Mouse (Mus musculus) forebrain, embryonic 16.5 days (tissue): ENCODE data around the gene Wdr82. TPM values are rescaled to one million over a fixed set of nuclear protein-coding genes. Genes with fewer than 3 reads are reported as not detected.

Experiments used
- ATAC-seq: fragments of 200-750 bp; cut with Nextera tagmentation; 2 replicates; pipeline ENCODE4 v1.8.0; 2017; ENCODE audit warnings: mild to moderate bottlenecking, moderate library complexity
- H3K27ac ChIP-seq: fragments of 300-500 bp; sonication (generic); 2 replicates; pipeline ENCODE4 v1.5.1; 2014; ENCODE audit warnings: low read length, control low read depth
- H3K27me3 ChIP-seq: fragments of 300-500 bp; sonication (generic); replicated peaks from 2 replicates; pipeline ENCODE4 v1.6.1; 2014; ENCODE audit warnings: low read length; ENCODE audit not compliant: control insufficient read depth, insufficient read depth
- H3K36me3 ChIP-seq: fragments of 300-500 bp; sonication (generic); 2 replicates; pipeline ENCODE4 v1.6.1; 2014; ENCODE audit not compliant: control insufficient read depth, insufficient read depth
- H3K4me1 ChIP-seq: fragments of 300-500 bp; sonication (generic); replicated peaks from 2 replicates; pipeline ENCODE4 v1.6.1; 2014; ENCODE audit warnings: low read length; ENCODE audit not compliant: control insufficient read depth, insufficient read depth
- H3K4me2 ChIP-seq: fragments of 300-500 bp; sonication (generic); 2 replicates; pipeline ENCODE4 v1.6.1; 2014; ENCODE audit warnings: mild to moderate bottlenecking, low read length, control low read depth
- H3K4me3 ChIP-seq: fragments of 300-500 bp; sonication (generic); replicated peaks from 2 replicates; pipeline ENCODE4 v1.5.1; 2014; ENCODE audit warnings: mild to moderate bottlenecking, low read length, control low read depth
- H3K9ac ChIP-seq: fragments of 300-500 bp; sonication (generic); replicated peaks from 2 replicates; pipeline ENCODE4 v1.6.1; 2014; ENCODE audit warnings: low read depth, low read length, control low read depth
- H3K9me3 ChIP-seq: fragments of 300-500 bp; sonication (generic); 2 replicates; pipeline ENCODE4 v1.6.1; 2016; ENCODE audit warnings: low read length; ENCODE audit not compliant: control insufficient read depth
- WGBS: fragments of 180-500 bp; shearing (Covaris S2); extraction: QIAGEN DNeasy Blood & Tissue Kit; methylation state at CpG from one replicate; pipeline ENCODE4 v1.1.7; 2014; 5-methylcytosine and 5-hydroxymethylcytosine counted together
- polyA plus RNA-seq: library from polyadenylated mRNA; unstranded; fragments of >200 nt; fragmentation: Nextera tagmentation; extraction: Ambion mirVana; gene quantifications from 2 replicates; pipeline ENCODE4 v1.2.1, GENCODE M21; 2015

Wdr82 gene
- polyA plus RNA-seq, 1 experiment from 2014 or later: 41.6 TPM

DNA sequence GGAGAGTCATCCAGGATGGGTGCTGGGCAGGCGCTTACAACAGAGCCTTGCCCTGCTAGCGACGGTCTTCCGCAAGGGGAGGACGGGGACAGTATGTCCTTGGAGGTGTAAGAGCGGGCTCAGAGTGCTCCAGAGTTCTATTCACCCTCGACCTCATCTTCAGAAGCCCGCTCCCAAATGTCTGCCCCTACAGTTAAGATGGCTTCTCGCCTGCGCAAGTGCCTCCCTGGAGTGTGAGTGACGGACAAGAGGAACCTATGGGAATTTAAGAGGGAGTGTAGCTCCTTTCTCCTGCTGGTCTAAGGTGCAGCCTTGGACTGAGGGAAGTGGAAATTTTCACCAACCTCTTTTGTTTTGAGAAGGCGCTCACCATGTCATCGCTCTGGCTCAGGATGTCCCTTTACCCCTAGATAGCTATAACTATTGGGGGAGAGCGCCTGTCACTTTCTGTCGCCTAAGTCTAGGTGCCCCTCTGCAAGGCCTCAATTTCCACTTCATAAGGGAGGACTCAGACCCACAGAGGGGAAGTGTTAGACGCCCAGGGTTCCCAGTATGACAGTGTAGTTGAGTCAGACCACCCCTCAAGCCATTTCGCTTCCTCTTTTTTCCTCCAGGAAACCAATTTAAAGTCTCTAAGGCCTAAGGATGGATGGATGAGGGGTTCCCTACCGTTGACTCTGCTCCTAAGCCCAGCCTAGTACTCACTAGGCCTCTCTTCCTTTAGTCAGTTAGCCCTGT, 29.0 kb downstream of the Wdr82 start, which contains the start of gene Ppm1m:
Gene Ppm1m (minus strand): TSS at position 212 of the 738 bp plus-strand sequence.
- H3K4me2 ChIP-seq: peak within 1 kb of the TSS; percentile 80
- no peak within 1 kb of the TSS for H3K27ac ChIP-seq
- 44% methylated on average over 18 of the region's 18 CpGs for WGBS
- peak within 1 kb of the TSS; percentile 68 for H3K9ac ChIP-seq
- no peaks in the 10 kb centered on the region for H3K36me3 ChIP-seq
- peak within 1 kb of the TSS; percentile 56 for H3K4me3 ChIP-seq
- H3K27me3 ChIP-seq: no peaks in the 10 kb centered on the region
- H3K4me1 ChIP-seq: peaks cover 23% of the 10 kb centered on the region
- no peak for ATAC-seq
- no peaks in the 10 kb centered on the region for H3K9me3 ChIP-seq

GRCm38 (mm10) chr9:106201895-106202294, 31.2 kb downstream of the Wdr82 start:
- Histone ChIP-seq H3K27ac (no peak overlapping the region), H3K4me2 (peak overlapping the region; percentile 81), H3K9ac (no peak overlapping the region), H3K27me3 (no peaks in the 10 kb centered on the region), H3K4me1 (peaks cover 28% of the 10 kb centered on the region), H3K36me3 (no peaks in the 10 kb centered on the region), H3K4me3 (no peak overlapping the region; the same call in 1 of the 2 replicates), H3K9me3 (no peaks in the 10 kb centered on the region)
- 85% methylated on average over 3 of the region's 3 CpGs for WGBS
- ATAC-seq: no peak

GRCm38 (mm10) chr9:106202819-106203636, 32.3 kb downstream of the Wdr82 start, which contains the start of gene Twf2:
Twf2 (plus strand) TSS chr9:106203108.
- H3K9ac ChIP-seq: peak within 1 kb of the TSS; percentile 94
- peaks cover 28% of the 10 kb centered on the region for H3K4me1 ChIP-seq
- WGBS: 1% methylated on average over 60 of the region's 61 CpGs

GRCm38 (mm10) chr9:106203990-106204851, 33.5 kb downstream of the Wdr82 start:
- Histone ChIP-seq H3K4me3 (peak overlapping the region; percentile 84), H3K36me3 (no peaks in the 10 kb centered on the region), H3K27ac (no peak overlapping the region), H3K4me2 (peak overlapping the region; percentile 81), H3K27me3 (no peaks in the 10 kb centered on the region), H3K4me1 (peaks cover 23% of the 10 kb centered on the region), H3K9ac (peak overlapping the region; percentile 94), H3K9me3 (no peaks in the 10 kb centered on the region)
- ATAC-seq: no peak
- WGBS: 83% methylated on average over 7 of the region's 7 CpGs

More at GRCm38 (mm10) chr9:106202819-106203636, 32.3 kb downstream of the Wdr82 start, which contains the start of gene Twf2:
- ATAC-seq: peak; percentile 90
- Histone ChIP-seq H3K36me3 (no peaks in the 10 kb centered on the region), H3K27me3 (no peaks in the 10 kb centered on the region), H3K4me2 (peak within 1 kb of the TSS; percentile 81), H3K9me3 (no peaks in the 10 kb centered on the region), H3K4me3 (peak within 1 kb of the TSS; percentile 84), H3K27ac (peak within 1 kb of the TSS; percentile 72)

GRCm38 (mm10) chr9:106205713-106206290, 35.1 kb downstream of the Wdr82 start:
- H3K9ac ChIP-seq: no peak overlapping the region

GRCm38 (mm10) chr9:106206515-106206914, 35.8 kb downstream of the Wdr82 start:
- no peak overlapping the region for H3K4me3 ChIP-seq
- H3K9me3 ChIP-seq: no peaks in the 10 kb centered on the region
- no peak for ATAC-seq
- H3K36me3 ChIP-seq: no peaks in the 10 kb centered on the region
- no peak overlapping the region for H3K27ac ChIP-seq
- WGBS: 81% methylated on average over 2 of the region's 2 CpGs
- H3K27me3 ChIP-seq: no peaks in the 10 kb centered on the region
- no peak overlapping the region for H3K4me2 ChIP-seq
- no peak overlapping the region for H3K9ac ChIP-seq
- peaks cover 27% of the 10 kb centered on the region for H3K4me1 ChIP-seq

More at GRCm38 (mm10) chr9:106205713-106206290, 35.1 kb downstream of the Wdr82 start:
- ATAC-seq: no peak
- no peaks in the 10 kb centered on the region for H3K27me3 ChIP-seq
- H3K27ac ChIP-seq: no peak overlapping the region
- peaks cover 23% of the 10 kb centered on the region for H3K4me1 ChIP-seq
- no peak overlapping the region for H3K4me2 ChIP-seq
- WGBS: 82% methylated on average over 7 of the region's 7 CpGs
- H3K36me3 ChIP-seq: no peaks in the 10 kb centered on the region
- no peak overlapping the region for H3K4me3 ChIP-seq
- H3K9me3 ChIP-seq: no peaks in the 10 kb centered on the region

DNA sequence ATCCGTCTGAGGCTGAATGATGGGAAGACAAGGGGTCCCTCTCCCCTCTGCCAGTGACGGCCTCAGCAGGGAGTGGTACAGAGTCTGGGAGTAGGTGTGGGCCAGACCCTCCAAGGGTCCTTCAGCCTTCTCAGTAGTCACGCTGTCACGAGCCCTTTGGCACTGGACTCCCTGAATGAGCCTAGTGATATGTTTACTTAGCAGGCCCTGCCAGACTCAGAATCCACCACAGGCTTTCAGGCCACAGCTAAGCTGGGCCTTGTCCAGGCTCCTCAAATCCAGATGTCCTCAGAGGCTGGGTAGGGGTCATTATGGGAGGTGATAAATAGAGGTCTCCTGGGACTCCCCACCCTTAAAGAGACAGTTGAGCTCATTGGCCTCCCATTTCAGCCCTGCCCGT, 37.5 kb downstream of the Wdr82 start:
- H3K4me2 ChIP-seq: no peak overlapping the region
- no peak overlapping the region for H3K4me3 ChIP-seq
- H3K9ac ChIP-seq: no peak overlapping the region
- no peaks in the 10 kb centered on the region for H3K9me3 ChIP-seq
- WGBS: 88% methylated on average over 5 of the region's 5 CpGs
- H3K4me1 ChIP-seq: peaks cover 31% of the 10 kb centered on the region
- no peak overlapping the region for H3K27ac ChIP-seq
- H3K36me3 ChIP-seq: no peaks in the 10 kb centered on the region
- no peaks in the 10 kb centered on the region for H3K27me3 ChIP-seq
- ATAC-seq: no peak

DNA sequence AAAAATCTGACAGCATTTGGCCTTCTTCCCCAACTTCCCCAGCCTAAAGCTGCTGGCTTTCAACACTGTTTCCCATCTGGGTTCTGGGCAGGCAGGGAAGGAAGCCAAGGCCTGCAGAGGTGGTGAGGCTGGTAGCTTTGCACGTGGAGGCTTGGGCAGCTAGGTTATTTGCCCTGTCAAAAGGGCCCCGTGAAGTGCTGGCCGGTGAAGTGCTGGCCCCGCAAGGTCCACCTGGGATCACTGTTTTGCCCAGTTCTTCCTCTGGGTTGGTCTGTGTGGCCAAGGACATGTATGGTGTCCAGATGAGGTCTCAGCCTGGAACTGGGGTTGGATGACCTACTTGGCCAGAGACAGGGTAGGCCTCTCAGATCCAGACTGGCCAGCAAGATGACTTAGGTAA, 39.2 kb downstream of the Wdr82 start:
- Histone ChIP-seq H3K4me2 (no peak overlapping the region), H3K9me3 (no peaks in the 10 kb centered on the region), H3K27ac (no peak overlapping the region), H3K4me1 (peaks cover 14% of the 10 kb centered on the region; the same call in 1 of the 2 replicates), H3K9ac (no peak overlapping the region), H3K4me3 (no peak overlapping the region), H3K36me3 (peaks cover 13% of the 10 kb centered on the region), H3K27me3 (no peaks in the 10 kb centered on the region)
- WGBS: 83% methylated on average over 4 of the region's 4 CpGs
- no peak for ATAC-seq
